Mouse (Mus musculus) cerebellum, adult 11-12 months (tissue): ENCODE data around the gene Bahcc1.

Experiments used
- DNase-seq: peaks from one replicate; pipeline ENCODE4 v3.0.0; 2022

Gene Bahcc1

GRCm38 (mm10) chr11:120248160-120248793 is 15.5 kb downstream of the Bahcc1 start:
- DNase-seq: no peak

GRCm38 (mm10) chr11:120248899-120249298 is 16.2 kb downstream of the Bahcc1 start:
- DNase-seq: peak; percentile 59

GRCm38 (mm10) chr11:120250991-120251949 is 18.5 kb downstream of the Bahcc1 start:
- DNase-seq: no peak

GRCm38 (mm10) chr11:120251950-120252308 is 19.2 kb downstream of the Bahcc1 start:
- no peak for DNase-seq

GRCm38 (mm10) chr11:120252398-120252797 is 19.7 kb downstream of the Bahcc1 start:
- no peak for DNase-seq

- no peak for DNase-seq
These were observed 20.3 kb downstream of the Bahcc1 start for GRCm38 (mm10) chr11:120252843-120253645.

- DNase-seq: no peak
These were observed 21.0 kb downstream of the Bahcc1 start for GRCm38 (mm10) chr11:120253646-120254315.

- DNase-seq: peak; percentile 52
These were observed 21.7 kb downstream of the Bahcc1 start for GRCm38 (mm10) chr11:120254420-120254819.

- peak; percentile 95 for DNase-seq
These were observed 22.3 kb downstream of the Bahcc1 start for GRCm38 (mm10) chr11:120255038-120255437.

GRCm38 (mm10) chr11:120255499-120255898 is 22.8 kb downstream of the Bahcc1 start:
- DNase-seq: peak; percentile 52

GRCm38 (mm10) chr11:120256108-120256507 is 23.4 kb downstream of the Bahcc1 start:
- DNase-seq: no peak

GRCm38 (mm10) chr11:120256543-120256942 is 23.8 kb downstream of the Bahcc1 start:
- no peak for DNase-seq

GRCm38 (mm10) chr11:120256981-120257820 is 24.5 kb downstream of the Bahcc1 start:
- peak; percentile 52 for DNase-seq

GRCm38 (mm10) chr11:120257911-120258310 is 25.2 kb downstream of the Bahcc1 start:
- DNase-seq: no peak

GRCm38 (mm10) chr11:120258896-120259689 is 26.3 kb downstream of the Bahcc1 start:
- peak; percentile 55 for DNase-seq

GRCm38 (mm10) chr11:120259792-120260768 is 27.3 kb downstream of the Bahcc1 start:
- peak; percentile 64 for DNase-seq

GRCm38 (mm10) chr11:120260769-120261150 is 28.0 kb downstream of the Bahcc1 start:
- DNase-seq: no peak

- DNase-seq: peak; percentile 98
These were observed 28.9 kb downstream of the Bahcc1 start for GRCm38 (mm10) chr11:120261416-120262355.
